Mouse (Mus musculus) cerebellum, adult 2 months (tissue): ENCODE measurements at regions not wholly inside any gene's neighbourhood (a gene's known extent, or its start where the extent isn't known, plus 50 kb on each side); places are given as distances from the start of the nearest gene placed in this dataset.

Experiments
- DNase-seq, 2 experiments: peaks; one replicate each; pipeline ENCODE4 v3.0.0; 2021
- H3K27ac ChIP-seq: fragments of 200-500 bp; 2 replicates; pipeline ENCODE4 v1.5.1; 2012; ENCODE audit warnings: low read length, control low read depth, inconsistent platforms; ENCODE audit not compliant: insufficient read depth
- H3K27me3 ChIP-seq: fragments of 200-500 bp; 2 replicates; pipeline ENCODE4 v1.6.1; 2012; ENCODE audit warnings: inconsistent platforms, mild to moderate bottlenecking, low read length, moderate library complexity; ENCODE audit not compliant: control insufficient read depth, insufficient read depth
- H3K4me1 ChIP-seq: fragments of 200-500 bp; 2 replicates; pipeline ENCODE4 v1.6.1; 2011; ENCODE audit warnings: low read length; ENCODE audit not compliant: control insufficient read depth, insufficient read depth
- H3K4me3 ChIP-seq: fragments of 200-500 bp; replicated peaks from 2 replicates; pipeline ENCODE3; 2011; ENCODE audit warnings: mild to moderate bottlenecking, low read depth, low read length, control low read depth; ENCODE audit not compliant: insufficient read depth
- CTCF ChIP-seq: fragments of 200-500 bp; IDR thresholded peaks from 2 replicates; pipeline ENCODE4 v1.5.1; 2011; ENCODE audit warnings: low read depth, mild to moderate bottlenecking, control low read depth, low read length, moderate library complexity, borderline replicate concordance; ENCODE audit not compliant: insufficient read depth
- POLR2A ChIP-seq: fragments of 200-500 bp; IDR thresholded peaks from 2 replicates; pipeline ENCODE4 v1.6.1; 2011; ENCODE audit warnings: low read length, control low read depth, borderline replicate concordance; ENCODE audit not compliant: insufficient read depth
- WGBS: fragments of 180-500 bp; shearing (Covaris S2); methylation state at CpG from one replicate; pipeline ENCODE4 v1.1.7; 2018; 5-methylcytosine and 5-hydroxymethylcytosine counted together

GRCm38 (mm10) chr14:114877477-114877876 is 214.5 kb upstream of the Gpc5 start:
- H3K27ac ChIP-seq: no peak overlapping the region
- TF ChIP-seq CTCF (no peak), POLR2A (no peak)
- no peak overlapping the region for H3K4me3 ChIP-seq
- no peak for DNase-seq
- no peaks in the 10 kb centered on the region for H3K4me1 ChIP-seq
- no peaks in the 10 kb centered on the region for H3K27me3 ChIP-seq
- WGBS: 68% methylated on average over 5 of the region's 5 CpGs

- Histone ChIP-seq H3K27ac (no peak overlapping the region), H3K4me1 (no peaks in the 10 kb centered on the region), H3K4me3 (no peak overlapping the region), H3K27me3 (no peaks in the 10 kb centered on the region)
- DNase-seq: peak in 1 of 2 experiments; percentile 5
- 56% methylated on average over 4 of the region's 4 CpGs for WGBS
- no peak for TF ChIP-seq CTCF
- no peak for TF ChIP-seq POLR2A
Measured at GRCm38 (mm10) chr14:114880291-114880690, 211.7 kb upstream of the Gpc5 start.

- no peak for DNase-seq
- H3K4me3 ChIP-seq: no peak overlapping the region
- WGBS: 16% methylated on average over 2 of the region's 2 CpGs
- H3K27ac ChIP-seq: no peak overlapping the region
- TF ChIP-seq POLR2A: no peak
- no peaks in the 10 kb centered on the region for H3K4me1 ChIP-seq
- H3K27me3 ChIP-seq: no peaks in the 10 kb centered on the region
Measured at GRCm38 (mm10) chr14:114904109-114904508, 187.9 kb upstream of the Gpc5 start.

GRCm38 (mm10) chr14:114912271-114912670 is 179.7 kb upstream of the Gpc5 start:
- TF ChIP-seq POLR2A (no peak), CTCF (no peak)
- WGBS: 46% methylated on average over 7 of the region's 7 CpGs
- H3K4me3 ChIP-seq: no peak overlapping the region
- no peak overlapping the region for H3K27ac ChIP-seq
- H3K27me3 ChIP-seq: no peaks in the 10 kb centered on the region
- H3K4me1 ChIP-seq: no peaks in the 10 kb centered on the region
- DNase-seq: no peak

GRCm38 (mm10) chr14:114913238-114913637 is 178.8 kb upstream of the Gpc5 start:
- DNase-seq: no peak
- TF ChIP-seq CTCF (no peak), POLR2A (no peak)
- Histone ChIP-seq H3K27ac (no peak overlapping the region), H3K4me1 (no peaks in the 10 kb centered on the region), H3K4me3 (no peak overlapping the region), H3K27me3 (no peaks in the 10 kb centered on the region)
- 42% methylated on average over 5 of the region's 5 CpGs for WGBS

GRCm38 (mm10) chr14:114945744-114946143 is 146.3 kb upstream of the Gpc5 start:
- TF ChIP-seq CTCF (no peak), POLR2A (no peak)
- no peaks in the 10 kb centered on the region for H3K27me3 ChIP-seq
- no peak overlapping the region for H3K27ac ChIP-seq
- H3K4me1 ChIP-seq: no peaks in the 10 kb centered on the region
- no peak overlapping the region for H3K4me3 ChIP-seq
- 70% methylated on average over 6 of the region's 6 CpGs for WGBS
- no peak for DNase-seq

- no peaks in the 10 kb centered on the region for H3K4me1 ChIP-seq
- no peaks in the 10 kb centered on the region for H3K27me3 ChIP-seq
- DNase-seq: no peak
- 62% methylated on average over 7 of the region's 7 CpGs for WGBS
- H3K4me3 ChIP-seq: no peak overlapping the region
- no peak for TF ChIP-seq CTCF
- TF ChIP-seq POLR2A: no peak
- H3K27ac ChIP-seq: no peak overlapping the region
Measured at GRCm38 (mm10) chr14:114946321-114946720, 145.7 kb upstream of the Gpc5 start.

GRCm38 (mm10) chr14:114948341-114949155 is 143.5 kb upstream of the Gpc5 start:
- TF ChIP-seq CTCF: no peak
- no peak for TF ChIP-seq POLR2A
- no peak overlapping the region for H3K27ac ChIP-seq
- H3K27me3 ChIP-seq: no peaks in the 10 kb centered on the region
- 34% methylated on average over 21 of the region's 21 CpGs for WGBS
- H3K4me1 ChIP-seq: no peaks in the 10 kb centered on the region
- no peak for DNase-seq
- H3K4me3 ChIP-seq: no peak overlapping the region

GRCm38 (mm10) chr14:114949156-114949496 is 142.9 kb upstream of the Gpc5 start:
- DNase-seq: no peak
- H3K4me3 ChIP-seq: no peak overlapping the region
- H3K27ac ChIP-seq: no peak overlapping the region
- no peaks in the 10 kb centered on the region for H3K4me1 ChIP-seq
- TF ChIP-seq CTCF (no peak), POLR2A (no peak)
- WGBS: 43% methylated on average over 5 of the region's 5 CpGs
- no peaks in the 10 kb centered on the region for H3K27me3 ChIP-seq
